Mouse (Mus musculus) liver, adult 2 months (tissue): ENCODE results near the gene Smg6. TPM values are rescaled to one million over a fixed set of nuclear protein-coding genes. Genes with fewer than 3 reads are reported as not detected.

ENCODE experiments used
- DNase-seq: peaks from one replicate; pipeline ENCODE4 v3.0.0-alpha.2; 2011; ENCODE audit warnings: low read depth, low spot score; ENCODE audit errors: extremely low read depth
- H3K27ac ChIP-seq: fragments of 200-500 bp; replicated peaks from 2 replicates; pipeline ENCODE4 v1.5.1; 2012; ENCODE audit warnings: low read depth, mild to moderate bottlenecking, control low read depth, inconsistent platforms, low read length; ENCODE audit not compliant: insufficient read depth
- H3K27me3 ChIP-seq: fragments of 200-500 bp; 2 replicates; pipeline ENCODE4 v1.6.1; 2012; ENCODE audit warnings: mild to moderate bottlenecking, moderate library complexity, low read length, inconsistent platforms; ENCODE audit not compliant: control insufficient read depth, insufficient read depth
- H3K36me3 ChIP-seq: fragments of 200-500 bp; 2 replicates; pipeline ENCODE4 v1.6.1; 2012; ENCODE audit warnings: low read length, inconsistent platforms; ENCODE audit not compliant: control insufficient read depth, insufficient read depth
- H3K4me1 ChIP-seq: fragments of 200-500 bp; 2 replicates; pipeline ENCODE4 v1.6.1; 2011; ENCODE audit warnings: low read length; ENCODE audit not compliant: control insufficient read depth, insufficient read depth
- H3K4me3 ChIP-seq: fragments of 200-500 bp; 2 replicates; pipeline ENCODE4 v1.5.1; 2011; ENCODE audit warnings: low read depth, mild to moderate bottlenecking, control low read depth, low read length, moderate library complexity; ENCODE audit not compliant: insufficient read depth
- H3K79me2 ChIP-seq: fragments of 200-500 bp; 2 replicates; pipeline ENCODE4 v1.6.1; 2012; ENCODE audit warnings: inconsistent platforms, mild to moderate bottlenecking, low read length, moderate library complexity; ENCODE audit not compliant: control insufficient read depth, insufficient read depth
- H3K9ac ChIP-seq: fragments of 200-500 bp; 2 replicates; pipeline ENCODE4 v1.6.1; 2012; ENCODE audit warnings: low read depth, mild to moderate bottlenecking, control low read depth, inconsistent platforms, low read length
- CTCF ChIP-seq: fragments of 200-500 bp; IDR thresholded peaks from 2 replicates; pipeline ENCODE4 v1.5.1; 2011; ENCODE audit warnings: low read depth, low read length, control low read depth
- POLR2A ChIP-seq: fragments of 200-500 bp; IDR thresholded peaks from 2 replicates; pipeline ENCODE4 v1.6.1; 2011; ENCODE audit warnings: low read length, control low read depth; ENCODE audit not compliant: insufficient read depth; ENCODE audit errors: extremely low read depth
- WGBS: fragments of 180-500 bp; shearing (Covaris S2); methylation state at CpG from one replicate; pipeline ENCODE4 v1.1.7; 2018; 5-methylcytosine and 5-hydroxymethylcytosine counted together
- polyA plus RNA-seq: library from polyadenylated mRNA; depleted of rRNA; stranded (reverse); fragments of >200 nt; gene quantifications from 2 replicates; pipeline ENCODE4 v1.2.3, GENCODE M21; 2012; rRNA removed
- total RNA-seq: library from RNA; depleted of rRNA; stranded (reverse); fragments of >200 nt; gene quantifications from 2 replicates; pipeline ENCODE4 v1.2.3, GENCODE M21; 2014; rRNA removed

Gene Smg6
- total and polyA plus RNA-seq, 2 experiments = 12.8 to 16.6 TPM

DNA sequence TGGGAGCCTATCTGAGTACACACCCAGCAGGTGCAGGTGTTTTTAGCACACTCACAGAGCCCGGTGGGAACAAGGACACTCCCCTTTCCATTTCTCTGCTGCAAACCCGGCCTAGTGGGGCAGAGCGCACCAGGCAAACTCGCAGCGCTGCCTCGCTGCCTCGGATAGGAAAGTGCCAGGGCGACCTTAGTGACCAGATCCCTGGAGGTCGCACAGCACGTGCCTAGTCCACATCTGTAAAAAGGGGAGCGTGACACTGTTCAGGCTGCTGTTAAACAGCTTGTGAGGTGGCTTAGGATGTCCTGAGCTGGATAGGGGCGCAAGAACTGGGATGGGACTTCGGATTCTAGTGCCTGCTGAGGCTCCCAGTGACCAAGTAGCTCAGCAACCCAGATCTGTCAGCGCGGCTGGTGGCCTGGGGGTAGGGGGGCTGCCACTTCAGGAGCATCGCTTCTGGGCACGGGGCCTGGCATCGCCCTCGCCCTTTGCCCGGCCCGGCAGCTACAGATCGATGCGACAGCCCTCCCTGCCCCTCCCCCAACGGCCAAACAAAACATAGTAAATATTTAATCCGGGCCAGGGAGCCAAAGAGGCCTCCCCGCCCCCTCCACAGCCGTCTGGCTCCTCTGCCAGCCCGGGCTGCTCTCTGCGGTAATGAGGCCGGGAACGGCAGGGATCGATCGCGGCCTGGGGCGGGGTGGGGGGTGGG is 287.9 kb downstream of the Smg6 start:
- H3K9ac ChIP-seq = peak overlapping the region; percentile 54
- H3K79me2 ChIP-seq = peaks cover 20% of the 10 kb centered on the region; the same call in 1 of the 2 replicates
- no peaks in the 10 kb centered on the region for H3K27me3 ChIP-seq
- TF ChIP-seq POLR2A (no peak), CTCF (no peak)
- H3K36me3 ChIP-seq = no peaks in the 10 kb centered on the region
- WGBS = 17% methylated on average over 35 of the region's 35 CpGs
- H3K4me3 ChIP-seq = peak overlapping the region; percentile 24; the same call in 1 of the 2 replicates
- H3K27ac ChIP-seq = peak overlapping the region; percentile 92
- DNase-seq = peak; percentile 91
- peaks cover 35% of the 10 kb centered on the region for H3K4me1 ChIP-seq

Other genes starting within 250 kb of the Smg6 start
- gene Pafah1b1, start 201.2 kb upstream of the Smg6 start, total RNA-seq = 37.2 and 40.6 TPM in 2 replicates
- gene Pafah1b1, start 201.2 kb upstream of the Smg6 start, polyA plus RNA-seq = 8.1 and 8.9 TPM in 2 replicates
- gene Mettl16, start 155.0 kb upstream of the Smg6 start, total RNA-seq = 4.5 and 5.1 TPM in 2 replicates
- gene Mettl16, start 155.0 kb upstream of the Smg6 start, polyA plus RNA-seq = 2.7 and 3.4 TPM in 2 replicates
- gene Mnt, start 94.9 kb upstream of the Smg6 start, total RNA-seq = 1.0 and 1.1 TPM in 2 replicates
- gene Mnt, start 94.9 kb upstream of the Smg6 start, polyA plus RNA-seq = 4.1 and 4.7 TPM in 2 replicates
- gene Sgsm2, start 28.8 kb upstream of the Smg6 start, total RNA-seq = 1.5 and 3.3 TPM in 2 replicates
- gene Sgsm2, start 28.8 kb upstream of the Smg6 start, polyA plus RNA-seq = 7.5 and 10.3 TPM in 2 replicates
- 9.0 and 10.1 TPM in 2 replicates for gene Tsr1, start 27.8 kb upstream of the Smg6 start, total RNA-seq
- 3.8 and 4.9 TPM in 2 replicates for gene Tsr1, start 27.8 kb upstream of the Smg6 start, polyA plus RNA-seq
- 31.9 and 39.3 TPM in 2 replicates for gene Srr, start 125 bp downstream of the Smg6 start, total RNA-seq
- gene Srr, start 125 bp downstream of the Smg6 start, polyA plus RNA-seq = 24.2 and 35.3 TPM in 2 replicates
- gene Hic1, start 243.7 kb downstream of the Smg6 start, total RNA-seq = 1.1 and 1.8 TPM in 2 replicates
- 3.8 and 4.3 TPM in 2 replicates for gene Hic1, start 243.7 kb downstream of the Smg6 start, polyA plus RNA-seq